Mouse (Mus musculus) lung, embryonic 16.5 days (tissue): ENCODE measurements at regions not wholly inside any gene's neighbourhood (a gene's known extent, or its start where the extent isn't known, plus 50 kb on each side); places are given as distances from the start of the nearest gene placed in this dataset.

ENCODE experiments used
- ATAC-seq: fragments of 200-750 bp; cut with Nextera tagmentation; 2 replicates; pipeline ENCODE4 v1.8.0; 2017; ENCODE audit warnings: low read depth, mild to moderate bottlenecking, moderate library complexity
- H3K27ac ChIP-seq: fragments of 300-500 bp; sonication (generic); 2 replicates; pipeline ENCODE4 v1.5.1; 2014; ENCODE audit warnings: mild to moderate bottlenecking, control low read depth, low read length
- H3K27me3 ChIP-seq: fragments of 300-500 bp; sonication (generic); 2 replicates; pipeline ENCODE4 v1.6.1; 2014; ENCODE audit warnings: low read depth, low read length, mixed read lengths; ENCODE audit not compliant: control insufficient read depth, insufficient read depth
- H3K36me3 ChIP-seq: fragments of 300-500 bp; sonication (generic); 2 replicates; pipeline ENCODE4 v1.6.1; 2014; ENCODE audit warnings: low read length; ENCODE audit not compliant: control insufficient read depth, insufficient read depth
- H3K4me1 ChIP-seq: fragments of 300-500 bp; sonication (generic); replicated peaks from 2 replicates; pipeline ENCODE4 v1.6.1; 2014; ENCODE audit warnings: low read length, mixed read lengths; ENCODE audit not compliant: control insufficient read depth, insufficient read depth
- H3K4me2 ChIP-seq: fragments of 300-500 bp; sonication (generic); 2 replicates; pipeline ENCODE4 v1.6.1; 2014; ENCODE audit warnings: low read depth, low read length, control low read depth
- H3K4me3 ChIP-seq: fragments of 300-500 bp; sonication (generic); 2 replicates; pipeline ENCODE4 v1.5.1; 2014; ENCODE audit warnings: mild to moderate bottlenecking, low read length, control low read depth
- H3K9ac ChIP-seq: fragments of 300-500 bp; sonication (generic); 2 replicates; pipeline ENCODE4 v1.6.1; 2014; ENCODE audit warnings: low read length, control low read depth
- H3K9me3 ChIP-seq: fragments of 300-500 bp; sonication (generic); 2 replicates; pipeline ENCODE4 v1.6.1; 2016; ENCODE audit warnings: low read length; ENCODE audit not compliant: control insufficient read depth
- WGBS: fragments of 180-500 bp; shearing (Covaris S2); extraction: QIAGEN DNeasy Blood & Tissue Kit; methylation state at CpG from one replicate; pipeline ENCODE4 v1.1.7; 2014; 5-methylcytosine and 5-hydroxymethylcytosine counted together

DNA sequence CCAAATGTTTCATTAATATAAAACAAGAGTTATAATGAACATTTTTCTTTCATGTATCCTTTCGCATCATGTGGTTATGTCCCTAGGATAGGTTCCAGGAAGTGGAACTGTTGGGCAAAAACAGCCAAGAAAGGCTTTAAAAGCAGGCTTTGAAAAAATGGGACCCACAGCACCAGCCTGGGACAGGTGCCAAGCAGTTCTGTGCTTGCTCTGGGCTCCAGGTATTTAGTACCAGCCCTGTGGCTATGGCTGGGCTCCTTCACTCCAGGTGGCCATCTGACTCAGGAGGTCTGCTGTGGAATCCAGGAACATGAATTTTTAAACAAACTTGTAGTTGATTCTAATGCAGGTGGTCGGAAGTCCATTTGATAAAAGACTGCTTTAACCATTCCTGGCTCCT lies 119.8 kb upstream of the Adpgk start:
- Histone ChIP-seq H3K4me1 (no peaks in the 10 kb centered on the region), H3K4me2 (no peak overlapping the region), H3K36me3 (no peaks in the 10 kb centered on the region), H3K9ac (no peak overlapping the region), H3K4me3 (no peak overlapping the region), H3K27ac (no peak overlapping the region), H3K9me3 (no peaks in the 10 kb centered on the region), H3K27me3 (no peaks in the 10 kb centered on the region)
- WGBS = 66% methylated on average over 2 of the region's 2 CpGs
- ATAC-seq = no peak

DNA sequence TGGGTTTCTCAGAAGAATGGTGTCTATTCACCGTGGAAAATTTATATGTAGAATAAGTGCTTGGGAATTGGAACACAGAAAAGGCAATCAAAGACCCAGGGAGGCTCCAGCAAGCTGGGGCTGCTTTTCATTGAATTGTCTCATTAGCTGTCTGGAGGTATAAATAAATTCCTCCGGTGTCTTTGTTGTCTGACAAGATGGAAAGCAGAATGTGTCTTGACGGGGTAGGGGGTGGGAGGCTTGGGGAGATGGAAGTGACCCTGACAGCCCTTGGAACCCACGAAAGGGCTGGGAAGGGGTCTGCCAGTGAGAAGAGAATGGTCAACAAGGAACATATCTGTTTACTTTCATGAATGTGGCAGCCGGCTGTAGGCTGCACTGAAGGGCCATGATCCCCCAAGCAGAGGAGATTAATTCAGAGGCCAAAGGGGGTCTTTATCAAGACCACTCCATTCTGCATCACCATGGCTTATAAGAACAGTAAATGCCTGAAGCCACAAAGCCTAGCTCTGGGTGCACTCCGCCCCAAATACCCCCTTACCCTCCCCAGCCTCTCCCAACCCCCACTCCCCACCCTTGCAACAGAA lies 127.2 kb upstream of the Neo1 start:
- Histone ChIP-seq H3K4me1 (no peaks in the 10 kb centered on the region), H3K36me3 (no peaks in the 10 kb centered on the region), H3K9ac (no peak overlapping the region), H3K9me3 (no peaks in the 10 kb centered on the region), H3K27me3 (no peaks in the 10 kb centered on the region), H3K27ac (no peak overlapping the region), H3K4me2 (no peak overlapping the region), H3K4me3 (no peak overlapping the region)
- no peak for ATAC-seq
- WGBS = 49% methylated on average over 6 of the region's 6 CpGs

DNA sequence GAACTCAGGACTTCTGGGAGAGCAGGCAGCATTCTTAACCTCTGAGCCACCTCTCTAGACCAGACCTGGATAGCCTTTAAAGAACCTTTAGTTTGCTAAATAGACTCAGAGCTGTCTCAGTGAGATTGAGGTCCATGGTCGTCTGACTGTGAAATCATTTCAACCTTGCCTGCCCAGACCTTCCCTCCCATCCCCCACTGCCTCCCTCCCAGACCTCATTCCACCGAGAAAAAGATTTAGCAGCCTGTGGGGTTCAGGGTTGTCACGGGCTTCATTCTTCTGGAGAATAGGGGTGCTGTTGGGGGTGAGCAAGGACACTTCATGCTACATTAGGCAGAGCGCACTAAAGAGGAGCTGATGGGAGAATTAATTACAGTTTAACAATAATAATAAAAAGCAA lies 126.7 kb upstream of the Neo1 start:
- no peak overlapping the region for H3K9ac ChIP-seq
- ATAC-seq = no peak
- H3K4me1 ChIP-seq = no peaks in the 10 kb centered on the region
- WGBS = 49% methylated on average over 4 of the region's 4 CpGs
- H3K9me3 ChIP-seq = no peaks in the 10 kb centered on the region
- no peaks in the 10 kb centered on the region for H3K27me3 ChIP-seq
- H3K4me3 ChIP-seq = no peak overlapping the region
- no peaks in the 10 kb centered on the region for H3K36me3 ChIP-seq
- no peak overlapping the region for H3K27ac ChIP-seq
- H3K4me2 ChIP-seq = no peak overlapping the region

DNA sequence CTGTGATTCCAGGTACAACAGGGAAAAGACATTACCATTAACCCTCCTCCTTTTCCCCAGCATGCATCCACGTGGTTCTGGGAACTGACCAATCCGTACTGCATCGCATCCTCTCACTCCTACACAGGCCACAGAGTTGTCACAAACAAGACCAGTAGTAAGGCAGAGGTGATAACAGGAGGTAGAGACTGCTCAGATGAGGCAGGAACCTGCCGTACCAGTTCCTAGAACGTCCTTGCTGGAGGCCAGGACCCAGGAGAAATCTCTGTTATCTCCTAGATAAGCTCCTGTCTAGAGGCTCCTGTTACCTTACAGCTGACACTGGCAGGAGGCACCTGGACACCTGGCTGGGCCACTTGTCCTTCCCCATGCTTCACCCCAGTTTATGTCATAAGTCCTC lies 121.4 kb upstream of the Neo1 start:
- Histone ChIP-seq H3K9ac (no peak overlapping the region), H3K36me3 (no peaks in the 10 kb centered on the region), H3K4me2 (no peak overlapping the region), H3K4me3 (no peak overlapping the region), H3K4me1 (peaks cover 6% of the 10 kb centered on the region; the same call in 1 of the 2 replicates), H3K27me3 (no peaks in the 10 kb centered on the region), H3K9me3 (no peaks in the 10 kb centered on the region), H3K27ac (no peak overlapping the region)
- ATAC-seq = no peak
- WGBS = 42% methylated on average over 5 of the region's 5 CpGs

DNA sequence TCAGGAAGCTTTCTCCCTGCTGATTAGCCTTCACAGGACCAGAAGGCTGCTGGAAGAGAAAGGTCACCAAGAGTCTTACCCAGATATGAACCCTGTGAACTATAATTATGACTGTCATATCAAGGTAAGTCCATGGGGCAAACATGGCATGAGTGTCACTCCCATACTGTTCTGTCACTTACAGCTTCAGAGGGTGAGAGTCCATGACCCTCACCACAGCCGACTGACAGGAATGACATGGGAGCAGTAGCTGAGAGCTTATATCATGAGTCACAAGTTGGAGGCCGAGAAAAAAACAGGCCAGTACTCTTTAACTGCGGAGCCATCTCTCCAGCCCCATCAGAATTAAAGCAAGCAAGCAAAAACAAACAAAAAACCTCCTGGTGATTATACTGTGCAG lies 117.7 kb upstream of the Neo1 start:
- no peaks in the 10 kb centered on the region for H3K9me3 ChIP-seq
- H3K27me3 ChIP-seq = no peaks in the 10 kb centered on the region
- H3K4me1 ChIP-seq = peaks cover 8% of the 10 kb centered on the region; the same call in 1 of the 2 replicates
- H3K36me3 ChIP-seq = no peaks in the 10 kb centered on the region
- 34% methylated on average over 3 of the region's 3 CpGs for WGBS
- H3K4me2 ChIP-seq = no peak overlapping the region
- H3K9ac ChIP-seq = no peak overlapping the region
- ATAC-seq = no peak
- H3K27ac ChIP-seq = peak overlapping the region; percentile 19; the same call in 1 of the 2 replicates
- H3K4me3 ChIP-seq = no peak overlapping the region

DNA sequence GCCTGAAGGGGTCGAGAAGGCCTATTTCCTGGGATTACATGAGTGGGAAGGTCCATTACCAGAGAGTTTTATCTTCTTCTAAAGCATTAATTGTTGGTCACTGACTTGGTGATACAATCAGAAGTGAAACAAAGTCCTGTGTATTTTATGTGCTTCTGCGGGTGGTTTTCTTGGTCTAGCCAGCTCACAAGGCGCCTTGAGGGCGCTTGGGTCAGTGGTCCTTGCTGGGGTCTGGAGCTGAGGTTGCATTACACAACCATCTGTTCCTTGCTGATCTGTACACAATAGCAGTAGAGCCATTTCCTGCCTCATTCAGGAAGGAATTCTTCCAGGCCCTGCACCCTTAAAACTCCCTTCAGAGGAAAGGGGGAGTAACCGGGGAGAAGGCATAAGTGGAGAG lies 116.9 kb upstream of the Neo1 start:
- WGBS = 36% methylated on average over 5 of the region's 5 CpGs
- ATAC-seq = peak; percentile 94
- peak overlapping the region; percentile 19; the same call in 1 of the 2 replicates for H3K27ac ChIP-seq

DNA sequence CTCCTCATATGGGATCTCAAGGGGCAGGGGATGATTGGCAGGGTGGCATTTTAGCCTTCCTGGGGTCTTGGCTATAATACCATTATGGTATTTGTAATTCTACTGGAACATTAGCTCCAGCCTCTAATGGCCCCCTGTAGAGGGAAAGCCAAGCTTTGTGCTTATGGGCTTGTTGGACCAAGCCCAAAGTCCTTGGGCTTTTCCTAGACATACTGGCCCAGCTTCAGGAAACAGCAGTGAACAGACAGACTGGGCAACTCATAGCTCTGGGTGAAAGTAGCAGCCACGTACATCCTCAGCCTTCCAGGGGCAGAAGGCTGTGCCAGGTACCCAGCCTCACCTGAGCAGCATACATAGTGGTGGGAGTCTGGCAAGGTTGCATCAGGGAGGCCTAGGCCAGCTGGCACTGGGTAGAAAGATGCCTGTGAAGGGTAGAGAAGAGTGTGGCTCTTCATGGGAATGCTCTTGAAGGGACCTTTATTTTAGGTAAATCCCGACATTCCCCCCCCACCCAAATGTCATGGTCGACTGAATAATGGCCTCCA lies 108.1 kb upstream of the Neo1 start:
- no peaks in the 10 kb centered on the region for H3K36me3 ChIP-seq
- no peak overlapping the region for H3K4me3 ChIP-seq
- no peak for ATAC-seq
- H3K9me3 ChIP-seq = no peaks in the 10 kb centered on the region
- H3K27ac ChIP-seq = no peak overlapping the region
- 58% methylated on average over 3 of the region's 3 CpGs for WGBS
- H3K4me1 ChIP-seq = no peaks in the 10 kb centered on the region
- no peaks in the 10 kb centered on the region for H3K27me3 ChIP-seq
- H3K4me2 ChIP-seq = no peak overlapping the region
- no peak overlapping the region for H3K9ac ChIP-seq

More for the DNA sequence above, 116.9 kb upstream of the Neo1 start:
- no peak overlapping the region for H3K4me3 ChIP-seq
- H3K4me1 ChIP-seq = peaks cover 8% of the 10 kb centered on the region; the same call in 1 of the 2 replicates
- no peak overlapping the region for H3K4me2 ChIP-seq
- H3K27me3 ChIP-seq = no peaks in the 10 kb centered on the region
- H3K9ac ChIP-seq = no peak overlapping the region
- no peaks in the 10 kb centered on the region for H3K9me3 ChIP-seq
- no peaks in the 10 kb centered on the region for H3K36me3 ChIP-seq

DNA sequence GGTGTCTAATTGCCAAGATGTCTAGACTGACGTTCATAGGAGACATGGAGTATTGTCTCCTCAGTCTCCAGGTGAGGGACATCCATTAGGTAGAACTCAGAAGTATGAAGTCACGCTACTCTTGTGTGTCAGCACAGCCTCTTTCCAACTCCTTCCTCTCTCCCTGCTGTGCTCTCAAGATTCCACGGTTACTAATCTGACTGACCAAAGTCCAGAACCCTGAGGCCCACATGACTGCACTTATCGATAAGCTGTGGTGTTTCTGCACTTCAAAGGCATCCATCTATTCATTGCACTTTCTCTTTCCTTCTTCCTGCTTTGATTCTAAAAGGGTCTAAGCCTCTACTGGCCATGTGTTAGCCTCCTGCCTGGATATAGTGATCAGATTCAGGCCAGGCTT lies 107.4 kb upstream of the Neo1 start:
- no peaks in the 10 kb centered on the region for H3K9me3 ChIP-seq
- no peaks in the 10 kb centered on the region for H3K4me1 ChIP-seq
- H3K4me2 ChIP-seq = no peak overlapping the region
- WGBS = 76% methylated on average over 4 of the region's 4 CpGs
- no peak overlapping the region for H3K4me3 ChIP-seq
- no peaks in the 10 kb centered on the region for H3K36me3 ChIP-seq
- H3K9ac ChIP-seq = no peak overlapping the region
- H3K27me3 ChIP-seq = no peaks in the 10 kb centered on the region
- no peak overlapping the region for H3K27ac ChIP-seq
- no peak for ATAC-seq

DNA sequence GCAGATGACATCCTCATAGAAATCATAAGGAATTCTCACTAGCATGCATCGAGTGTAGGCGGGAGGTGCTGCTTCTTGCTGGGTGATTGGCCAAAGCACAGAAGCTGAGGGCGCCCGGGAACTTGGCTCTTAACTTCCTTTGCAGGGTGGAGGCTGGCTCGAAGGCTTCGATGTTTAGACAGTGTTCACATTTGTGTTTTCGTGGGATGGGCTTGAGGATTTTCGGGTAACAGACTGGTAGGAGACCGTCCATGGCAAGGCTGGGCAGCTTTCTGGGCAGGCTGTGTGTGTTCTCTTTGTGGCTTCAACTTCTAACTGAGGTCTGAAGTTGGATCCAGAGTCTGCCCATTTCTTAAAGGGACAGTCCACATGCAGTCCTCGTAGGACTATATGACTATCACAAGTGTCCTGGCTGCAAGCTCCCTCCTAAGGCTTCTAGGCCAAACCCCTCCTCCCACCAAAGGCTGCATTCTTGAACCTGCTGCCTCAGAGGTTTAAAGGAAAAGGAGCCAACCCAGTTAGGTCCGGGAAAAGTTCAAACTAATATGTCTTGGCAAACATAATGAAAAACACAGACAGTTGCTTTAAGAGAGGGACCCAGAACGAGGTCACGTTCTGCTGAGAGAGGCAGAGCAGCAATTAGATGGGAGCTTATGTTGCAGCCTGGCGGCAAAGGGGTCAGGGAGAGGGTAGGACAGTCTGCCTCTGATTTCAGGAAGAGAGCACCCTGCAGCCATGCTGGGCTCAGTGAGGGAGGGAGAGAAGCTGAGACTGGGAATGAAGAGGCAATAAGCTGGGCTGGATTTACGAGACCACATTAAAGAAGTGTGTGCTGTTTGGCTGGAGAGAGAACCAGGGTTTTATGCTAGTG lies 98.2 kb upstream of the Neo1 start:
- H3K4me1 ChIP-seq = peaks cover 11% of the 10 kb centered on the region
- peak overlapping the region; percentile 38 for H3K4me2 ChIP-seq
- no peaks in the 10 kb centered on the region for H3K9me3 ChIP-seq
- H3K36me3 ChIP-seq = no peaks in the 10 kb centered on the region
- peak overlapping the region; percentile 20 for H3K4me3 ChIP-seq
- no peaks in the 10 kb centered on the region for H3K27me3 ChIP-seq
- ATAC-seq = peak; percentile 75
- H3K27ac ChIP-seq = peak overlapping the region; percentile 82
- 17% methylated on average over 15 of the region's 15 CpGs for WGBS
- peak overlapping the region; percentile 58 for H3K9ac ChIP-seq
